29 mouse cellular contexts compared by ENCODE assay signal in genomic region chr10:28263546-28263945, GRCm38 (mm10).
"Had no signal": no experiment of that assay in that cellular context is flagged by ENCODE, and none has a peak within 500 bp of the region (broad histone marks: within the 10 kb centered on the region; RNA-seq: fewer than 3 reads in every experiment).

No protein-coding gene starts in this region.

- H3K9me3 ChIP-seq: embryonic facial prominence, embryonic 10.5 days; embryonic facial prominence, embryonic 12.5 days; embryonic facial prominence, embryonic 13.5 days; embryonic facial prominence, embryonic 15.5 days; forebrain, embryonic 12.5 days; forebrain, embryonic 13.5 days; forebrain, embryonic 15.5 days had no signal

- H3K4me3 ChIP-seq: embryonic facial prominence, embryonic 10.5 days; embryonic facial prominence, embryonic 12.5 days; embryonic facial prominence, embryonic 13.5 days; embryonic facial prominence, embryonic 15.5 days; erythroblast, embryonic 14.5 days; forebrain, embryonic 10.5 days; forebrain, embryonic 12.5 days; forebrain, embryonic 13.5 days; forebrain, embryonic 15.5 days; gastrocnemius, adult 2 months; heart, adult 2 months had no signal

- H3K4me2 ChIP-seq: embryonic facial prominence, embryonic 12.5 days; embryonic facial prominence, embryonic 13.5 days; embryonic facial prominence, embryonic 15.5 days; forebrain, embryonic 12.5 days; forebrain, embryonic 13.5 days; forebrain, embryonic 15.5 days had no signal

- H3K4me1 ChIP-seq: embryonic facial prominence, embryonic 10.5 days; embryonic facial prominence, embryonic 12.5 days; embryonic facial prominence, embryonic 13.5 days; embryonic facial prominence, embryonic 15.5 days; forebrain, embryonic 10.5 days; forebrain, embryonic 12.5 days; forebrain, embryonic 13.5 days; forebrain, embryonic 15.5 days had no signal

- H3K36me3 ChIP-seq: embryonic facial prominence, embryonic 15.5 days; forebrain, embryonic 15.5 days had no signal

- DNase-seq: cerebellum, adult 2 months; cerebellum, adult 8-10 months; cerebellum, adult 9-10 months; cerebellum, adult 9-11 months; cerebellum, postnatal 10 days; cerebellum, postnatal 14 days; cerebellum, postnatal 25 days; cerebellum, postnatal 36 days; embryo, embryonic 11 days; forebrain, postnatal 0 days; gastrocnemius, adult 2 months; gastrocnemius, postnatal 10 days; gastrocnemius, postnatal 14 days; gastrocnemius, postnatal 25 days; gastrocnemius, postnatal 36 days; heart, adult 11 months; heart, adult 18-20 months; heart, adult 2 months had no signal

- H3K27ac ChIP-seq: embryonic facial prominence, embryonic 10.5 days; embryonic facial prominence, embryonic 12.5 days; embryonic facial prominence, embryonic 13.5 days; embryonic facial prominence, embryonic 15.5 days; forebrain, embryonic 10.5 days; forebrain, embryonic 12.5 days; forebrain, embryonic 13.5 days; forebrain, embryonic 15.5 days; gastrocnemius, adult 2 months; heart, adult 2 months had no signal

- H3K27me3 ChIP-seq: embryonic facial prominence, embryonic 12.5 days; embryonic facial prominence, embryonic 13.5 days; embryonic facial prominence, embryonic 15.5 days; forebrain, embryonic 12.5 days; forebrain, embryonic 13.5 days; forebrain, embryonic 15.5 days had no signal

- H3K9ac ChIP-seq: embryonic facial prominence, embryonic 12.5 days; embryonic facial prominence, embryonic 13.5 days; embryonic facial prominence, embryonic 15.5 days; forebrain, embryonic 12.5 days; forebrain, embryonic 13.5 days; forebrain, embryonic 15.5 days; forebrain, postnatal 0 days had no signal

- ATAC-seq: forebrain, embryonic 13.5 days; forebrain, embryonic 14.5 days; forebrain, embryonic 15.5 days; forebrain, embryonic 16.5 days; forebrain, postnatal 0 days had no signal
